Mouse (Mus musculus): ENCODE measurements around the gene Nhlrc3.

Nhlrc3 gene

DNA sequence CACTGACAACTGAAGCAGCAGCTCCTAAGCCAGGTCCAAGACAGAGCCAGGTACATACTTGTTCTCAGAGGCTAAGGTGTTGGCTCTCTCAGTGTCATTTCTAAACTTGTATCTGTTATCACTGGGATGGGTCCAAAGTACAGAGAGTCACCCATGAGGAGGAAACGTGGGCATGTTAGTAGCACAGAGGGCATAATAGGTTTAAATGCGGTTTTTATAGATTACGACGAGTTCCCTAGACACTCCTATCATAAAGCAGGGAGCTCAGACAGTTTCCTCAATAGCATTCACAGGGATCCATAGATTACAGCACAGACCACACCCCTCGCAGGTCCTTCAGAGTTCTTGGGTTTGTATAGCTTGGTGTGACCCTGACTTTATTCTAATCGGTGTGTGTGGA is 9.1 kb downstream of the Nhlrc3 start:
- no peak for DNase-seq

- DNase-seq = no peak
Observed at GRCm38 (mm10) chr3:53453346-53453745, 9.8 kb downstream of the Nhlrc3 start.

DNA sequence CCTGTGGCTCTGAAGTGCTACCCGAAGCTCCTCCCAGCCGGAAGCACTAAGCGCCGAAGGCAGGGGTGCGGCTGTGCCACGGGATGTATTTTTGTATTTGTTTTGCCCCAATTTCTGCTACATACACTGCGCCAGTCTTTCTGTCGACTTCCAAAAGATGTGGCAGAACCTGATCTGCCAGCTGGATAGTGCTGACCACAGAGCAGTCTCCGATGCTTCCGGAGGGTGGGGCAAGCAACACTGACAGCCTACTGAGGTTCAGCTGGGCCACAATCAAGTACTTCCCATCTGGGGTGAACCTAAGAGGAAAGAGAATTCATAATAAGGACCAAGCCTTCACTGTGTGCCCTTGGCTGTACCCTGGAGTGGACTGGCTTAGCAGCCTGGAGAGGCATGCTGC is 10.8 kb downstream of the Nhlrc3 start:
- no peak for DNase-seq

DNA sequence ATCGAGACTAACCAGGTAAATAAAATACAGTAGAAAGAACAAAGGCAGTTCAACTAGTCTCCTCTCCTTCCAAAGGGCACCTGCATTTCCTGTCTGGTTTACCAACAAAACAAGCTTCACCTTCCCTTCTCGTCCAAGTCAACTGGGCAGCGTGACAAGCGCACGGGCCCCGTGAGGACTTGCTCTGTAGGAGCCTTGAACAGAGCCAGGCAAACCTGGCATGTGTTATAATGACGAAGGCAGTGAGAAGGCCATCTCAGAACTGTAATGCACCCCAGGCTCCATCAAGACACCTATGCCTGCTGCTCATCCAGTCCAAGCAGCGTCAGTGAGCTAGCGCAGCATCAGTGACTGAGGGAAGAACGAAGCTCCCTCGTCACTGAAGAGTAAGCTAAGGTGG is 12.5 kb downstream of the Nhlrc3 start:
- no peak for DNase-seq

DNA sequence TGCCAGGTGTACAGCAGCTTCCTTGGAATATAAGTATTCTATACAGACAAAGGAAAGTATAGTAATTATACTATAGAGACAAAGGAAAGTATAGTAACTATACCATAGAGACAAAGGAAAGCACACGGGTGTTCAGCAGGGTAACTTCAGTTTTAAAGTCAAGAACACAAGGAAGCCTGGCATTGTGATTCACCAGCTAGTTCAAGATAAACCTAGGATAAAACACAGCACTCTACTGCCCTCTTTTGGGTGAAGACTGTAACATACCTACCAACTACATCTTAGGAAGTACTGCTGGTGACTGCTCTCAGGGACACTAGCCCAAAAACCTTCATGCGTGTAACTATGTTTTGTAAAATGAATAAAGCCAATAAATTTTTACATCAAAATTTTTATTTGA is 14.9 kb downstream of the Nhlrc3 start:
- DNase-seq = no peak

DNA sequence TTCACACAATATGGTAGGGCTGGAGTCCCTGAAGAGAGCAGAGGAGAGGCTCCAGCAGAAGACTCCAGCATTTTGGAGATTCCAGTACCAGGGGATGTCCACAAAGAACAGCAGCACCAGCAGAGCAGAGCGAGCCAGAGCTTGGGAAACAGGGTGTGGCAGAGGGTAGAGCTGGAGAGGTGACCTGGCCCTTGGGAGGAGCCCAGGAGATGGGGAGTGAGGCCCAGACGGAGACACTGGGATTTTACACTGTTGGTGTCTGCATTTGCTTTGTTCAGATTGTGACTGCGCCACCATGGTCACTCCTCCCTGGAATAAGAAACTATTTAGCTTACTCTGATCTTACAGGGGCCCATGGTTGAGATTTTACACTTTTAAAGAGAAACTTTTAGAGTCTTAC is 16.3 kb downstream of the Nhlrc3 start:
- DNase-seq = no peak

GRCm38 (mm10) chr3:53445540-53445939 is 17.6 kb downstream of the Nhlrc3 start:
- no peak for DNase-seq

- no peak for DNase-seq
Observed at GRCm38 (mm10) chr3:53436550-53436949, 26.6 kb downstream of the Nhlrc3 start.

- no peak for DNase-seq
Observed at GRCm38 (mm10) chr3:53434610-53435009, 28.5 kb downstream of the Nhlrc3 start.

GRCm38 (mm10) chr3:53423576-53423975 is 39.6 kb downstream of the Nhlrc3 start:
- no peak for DNase-seq

GRCm38 (mm10) chr3:53422691-53423090 is 40.4 kb downstream of the Nhlrc3 start:
- no peak for DNase-seq

- no peak for DNase-seq
Observed at GRCm38 (mm10) chr3:53421656-53422055, 41.5 kb downstream of the Nhlrc3 start.

- no peak for DNase-seq
Observed at GRCm38 (mm10) chr3:53417701-53418100, 45.4 kb downstream of the Nhlrc3 start.

DNA sequence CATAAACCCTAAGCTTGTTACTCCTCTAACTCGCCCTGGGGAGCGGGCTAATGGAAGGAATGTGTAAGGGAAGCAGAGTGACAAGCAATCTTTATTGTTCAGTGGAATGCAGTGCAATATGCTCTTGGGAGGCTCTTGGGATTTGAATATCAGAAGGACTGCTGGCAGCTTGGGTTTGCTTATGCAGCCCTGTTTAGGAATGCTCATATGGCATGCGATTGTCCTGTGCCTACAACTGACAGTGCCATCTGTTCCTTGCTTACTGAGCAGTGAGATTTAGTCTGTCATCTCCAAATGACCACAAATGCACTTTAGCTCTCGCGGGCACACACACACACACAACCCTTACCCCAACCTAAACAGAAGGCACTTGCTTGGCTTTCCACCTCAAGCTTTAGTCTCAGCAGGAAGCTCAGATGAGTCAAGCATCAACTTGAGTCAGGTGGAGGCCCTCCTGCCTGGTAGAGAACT is 47.1 kb downstream of the Nhlrc3 start:
- DNase-seq = no peak

- DNase-seq = no peak
Observed at GRCm38 (mm10) chr3:53413959-53414358, 49.2 kb downstream of the Nhlrc3 start.

DNA sequence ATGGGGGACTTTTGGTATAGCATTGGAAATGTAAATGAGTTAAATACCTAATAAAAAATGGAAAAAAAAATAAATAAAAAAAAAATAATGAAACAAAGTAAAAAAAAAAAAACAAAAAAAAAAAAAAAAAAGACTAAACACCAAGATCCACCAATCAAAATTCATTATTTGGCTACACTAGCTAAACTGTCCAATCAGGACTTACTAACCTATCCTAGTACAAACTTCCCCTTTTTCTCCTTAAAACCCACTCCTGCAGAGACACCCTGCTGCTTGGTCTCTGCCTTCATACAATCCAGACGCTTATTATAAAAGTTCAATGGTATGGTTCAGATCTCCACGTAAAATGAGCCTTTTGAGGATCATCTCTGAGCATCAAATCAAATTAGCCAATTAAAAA is 49.7 kb downstream of the Nhlrc3 start:
- no peak for DNase-seq

DNA sequence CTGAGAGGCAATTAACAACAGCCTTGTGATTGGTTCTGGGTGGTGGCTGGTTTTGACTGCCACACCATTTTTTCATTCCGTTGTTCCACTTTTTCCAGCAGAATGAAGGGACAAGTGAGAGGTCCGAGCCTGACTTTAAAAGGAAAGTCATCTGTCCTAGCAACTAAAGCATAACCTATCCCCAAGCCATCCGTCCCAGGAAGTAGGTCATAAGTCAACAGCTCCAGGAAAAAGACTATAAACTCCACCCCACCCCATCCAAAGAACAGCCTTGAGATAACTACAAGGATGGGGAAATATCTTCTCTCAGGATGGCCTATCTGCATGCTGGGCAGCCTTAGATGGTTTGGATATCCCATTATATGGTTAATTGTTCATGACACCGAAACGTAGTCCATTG is 50.9 kb downstream of the Nhlrc3 start:
- no peak for DNase-seq

GRCm38 (mm10) chr3:53410031-53410430 is 53.1 kb downstream of the Nhlrc3 start:
- no peak for DNase-seq

GRCm38 (mm10) chr3:53407145-53407544 is 56.0 kb downstream of the Nhlrc3 start:
- DNase-seq = no peak

Measured in spleen, adult 18-20 months (tissue).